Mouse (Mus musculus): ENCODE data around the gene Olfr1288. TPM values are rescaled to one million over a fixed set of nuclear protein-coding genes. Genes with fewer than 3 reads are reported as not detected.

Gene Olfr1288
- not detected in 2 replicates for total RNA-seq (2017)

DNA sequence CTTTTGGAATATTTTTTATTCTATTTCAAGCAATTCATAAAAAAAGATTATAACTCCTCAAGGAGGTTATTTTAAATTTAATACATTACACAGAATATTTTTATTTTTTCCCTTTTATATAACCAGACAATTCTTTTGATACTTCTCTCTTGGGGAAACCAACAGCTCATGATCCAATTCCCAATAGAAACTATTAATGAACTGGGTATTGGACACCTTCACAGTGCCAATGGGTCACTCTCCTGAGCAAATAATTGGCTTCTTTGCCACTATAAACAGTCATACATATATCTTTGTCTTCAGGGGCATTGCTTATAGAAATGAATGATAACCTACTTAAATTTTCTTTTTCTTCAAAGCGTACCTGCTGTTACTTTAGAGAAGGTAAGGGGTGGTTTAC lies at the start of gene Olfr1288:
Gene Olfr1288, plus strand, starts transcription at position 301 of the 400 bp plus-strand sequence.
- ATAC-seq (ENCODE audit: extremely low read depth, insufficient number of reproducible peaks, low FRiP score, poor library complexity, severe bottlenecking) = no peak

DNA sequence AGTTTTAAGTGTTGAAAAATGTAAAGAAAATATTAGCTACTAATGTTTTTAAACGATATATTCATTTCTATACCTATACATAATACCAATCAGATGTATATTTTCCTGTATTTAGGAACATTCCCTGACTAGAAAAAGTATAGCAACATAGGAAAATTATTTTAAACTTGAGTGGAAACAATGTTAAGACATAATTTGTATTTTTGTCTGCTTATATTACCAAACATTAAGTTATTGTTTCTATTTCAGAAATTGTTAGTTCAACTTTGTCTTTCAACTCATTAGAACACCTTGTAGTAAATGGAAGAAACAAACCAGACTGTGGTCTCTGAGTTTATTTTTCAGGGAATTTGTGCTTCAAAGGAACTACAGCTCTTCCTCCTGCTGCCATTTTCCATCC lies 25.1 kb upstream of the Olfr1288 start, which contains the start of gene Olfr1287:
Gene Olfr1287, plus strand, starts transcription at position 301 of the 400 bp plus-strand sequence.
- no peak for ATAC-seq (ENCODE audit: extremely low read depth, insufficient number of reproducible peaks, low FRiP score, poor library complexity, severe bottlenecking)

DNA sequence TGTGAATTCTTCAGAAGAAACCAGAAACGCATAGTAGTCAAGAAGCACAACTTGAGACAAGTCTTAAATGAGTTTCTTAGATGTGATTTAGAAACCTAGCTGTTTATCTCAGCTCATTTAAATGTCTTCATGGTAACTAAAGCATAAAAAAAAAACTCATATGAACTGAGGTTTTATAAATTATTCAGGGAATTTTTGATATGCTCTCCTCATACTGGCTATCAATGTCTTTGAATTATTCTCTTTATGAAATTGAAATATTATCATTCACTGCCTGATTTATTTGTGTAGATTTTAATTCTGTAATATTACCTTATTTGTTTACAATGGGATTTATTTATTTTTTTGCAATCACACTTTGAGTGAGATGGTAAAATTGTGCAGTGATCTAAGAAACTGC lies 6.6 kb downstream of the Olfr1288 start, which contains the start of gene Olfr1289:
Gene Olfr1289, plus strand, starts transcription at position 301 of the 400 bp plus-strand sequence.
- no peak for ATAC-seq (ENCODE audit: extremely low read depth, insufficient number of reproducible peaks, low FRiP score, poor library complexity, severe bottlenecking)

DNA sequence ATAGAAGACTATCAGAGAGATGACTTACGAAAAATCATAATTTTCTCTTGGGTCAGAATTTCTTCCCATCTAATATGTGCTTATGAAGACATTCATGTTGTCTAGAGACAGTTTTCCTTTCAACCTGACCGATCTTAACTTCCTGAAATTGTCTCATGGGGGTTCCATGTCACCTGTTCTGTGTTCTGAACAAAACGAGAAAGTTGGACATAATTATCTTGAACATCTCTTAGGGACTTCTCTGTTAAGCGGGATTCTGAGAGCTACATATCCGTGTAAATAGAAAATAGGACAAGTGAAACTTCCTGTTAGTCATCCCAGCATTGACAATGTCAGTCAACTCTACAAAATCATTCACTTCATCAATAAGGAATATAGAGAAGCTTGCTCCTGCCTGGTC lies 19.8 kb downstream of the Olfr1288 start, which contains the start of gene Olfr1290:
Gene Olfr1290, minus strand, starts transcription at position 101 of the 400 bp plus-strand sequence.
- no peak for ATAC-seq (ENCODE audit: extremely low read depth, insufficient number of reproducible peaks, low FRiP score, poor library complexity, severe bottlenecking)

DNA sequence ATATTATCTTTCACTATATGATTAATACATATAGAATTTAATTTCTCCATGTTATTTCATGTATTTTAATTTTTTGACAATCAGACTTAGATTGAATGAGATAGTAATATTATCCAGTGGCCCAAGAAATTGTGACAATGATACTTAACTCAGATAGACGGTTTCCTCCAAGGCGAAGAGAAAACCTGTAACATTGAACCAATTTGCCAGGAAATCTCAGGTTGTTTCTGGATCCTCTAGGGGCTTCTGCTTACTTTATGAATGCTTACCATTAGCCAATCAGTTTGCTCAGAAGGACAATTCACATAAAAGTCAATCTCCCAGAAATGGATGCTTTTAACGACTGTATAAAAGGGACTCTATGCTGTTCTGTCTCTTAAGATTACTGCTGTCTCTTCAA lies 23.0 kb downstream of the Olfr1288 start, which contains the start of gene Olfr1291-ps1:
Gene Olfr1291-ps1, plus strand, starts transcription at position 301 of the 400 bp plus-strand sequence.
- ATAC-seq (ENCODE audit: extremely low read depth, insufficient number of reproducible peaks, low FRiP score, poor library complexity, severe bottlenecking) = no peak

DNA sequence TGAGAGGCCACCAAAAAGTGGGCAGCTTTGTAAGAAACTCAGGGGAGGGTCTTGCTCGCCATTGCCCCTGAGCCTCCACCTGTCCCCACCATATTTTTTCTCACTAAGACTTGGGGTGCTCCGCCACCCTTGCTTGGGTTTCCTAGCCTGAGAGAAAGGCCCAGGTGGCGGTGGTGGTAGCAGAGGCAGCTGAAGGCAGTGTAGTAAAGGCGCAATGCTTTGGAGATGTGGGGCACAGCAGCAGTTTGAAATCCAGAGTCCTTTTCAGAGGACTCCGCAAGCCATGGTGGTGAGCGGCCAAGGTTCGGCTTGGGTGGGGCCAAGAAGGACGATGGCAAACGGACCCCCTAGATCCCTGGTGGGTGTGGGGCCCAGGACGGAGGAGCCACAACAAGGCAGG lies 43.5 kb downstream of the Olfr1288 start:
- no peak for ATAC-seq (ENCODE audit: extremely low read depth, insufficient number of reproducible peaks, low FRiP score, poor library complexity, severe bottlenecking)

DNA sequence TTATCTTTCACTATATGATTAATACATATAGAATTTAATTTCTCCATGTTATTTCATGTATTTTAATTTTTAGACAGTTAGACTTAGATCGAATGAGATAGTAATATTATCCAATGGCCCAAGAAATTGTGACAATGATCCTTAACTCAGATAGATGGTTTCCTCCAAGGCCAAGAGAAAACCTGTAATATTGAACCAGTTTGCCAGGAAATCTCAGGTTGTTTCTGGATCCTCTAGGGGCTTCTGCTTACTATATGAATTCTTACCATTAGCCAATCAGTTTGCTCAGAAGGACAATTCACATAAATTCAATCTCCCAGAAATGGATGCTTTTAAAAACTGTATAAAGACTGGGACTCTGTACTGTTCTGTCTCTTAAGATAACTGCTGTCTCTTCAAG lies 51.0 kb downstream of the Olfr1288 start, which contains the start of gene Olfr1293-ps:
Gene Olfr1293-ps, plus strand, starts transcription at position 301 of the 400 bp plus-strand sequence.
- ATAC-seq (ENCODE audit: extremely low read depth, insufficient number of reproducible peaks, low FRiP score, poor library complexity, severe bottlenecking) = no peak

Other genes with a start within 250 kb of the Olfr1288 start
- gene 4930430A15Rik, start 244.5 kb upstream of the Olfr1288 start, total RNA-seq (2017) = not detected in 2 replicates
- gene Olfr1275, start 238.8 kb upstream of the Olfr1288 start, total RNA-seq (2017) = not detected in 2 replicates
- gene Olfr1276, start 219.6 kb upstream of the Olfr1288 start, total RNA-seq (2017) = not detected in 2 replicates
- gene Olfr1277, start 200.0 kb upstream of the Olfr1288 start, total RNA-seq (2017) = 0.12 TPM in 1 of 2 replicates, not detected in the other
- gene Olfr1278, start 184.0 kb upstream of the Olfr1288 start, total RNA-seq (2017) = 0.58 TPM in 1 of 2 replicates, not detected in the other
- not detected in 2 replicates for gene Olfr1279, start 173.5 kb upstream of the Olfr1288 start, total RNA-seq (2017)
- 0.12 TPM in 1 of 2 replicates, not detected in the other for gene Olfr1280, start 160.1 kb upstream of the Olfr1288 start, total RNA-seq (2017)
- not detected in 2 replicates for gene Olfr1281, start 147.6 kb upstream of the Olfr1288 start, total RNA-seq (2017)
- gene Olfr1282, start 138.0 kb upstream of the Olfr1288 start, total RNA-seq (2017) = not detected in 2 replicates
- not detected in 2 replicates for gene Olfr1283, start 107.3 kb upstream of the Olfr1288 start, total RNA-seq (2017)
- not detected in 2 replicates for gene Olfr1284, start 98.6 kb upstream of the Olfr1288 start, total RNA-seq (2017)
- gene Olfr1286, start 51.0 kb upstream of the Olfr1288 start, total RNA-seq (2017) = not detected in 2 replicates
- gene Olfr1287, start 25.0 kb upstream of the Olfr1288 start, total RNA-seq (2017) = not detected in 2 replicates
- not detected in 2 replicates for gene Olfr1289, start 6.7 kb downstream of the Olfr1288 start, total RNA-seq (2017)
- gene Olfr1290, start 19.7 kb downstream of the Olfr1288 start, total RNA-seq (2017) = not detected in 2 replicates
- not detected in 2 replicates for gene Olfr1291-ps1, start 23.1 kb downstream of the Olfr1288 start, total RNA-seq (2017)
- gene Olfr1293-ps, start 51.1 kb downstream of the Olfr1288 start, total RNA-seq (2017) = not detected in 2 replicates
- not detected in 2 replicates for gene Olfr1294, start 66.2 kb downstream of the Olfr1288 start, total RNA-seq (2017)
- gene Olfr1295, start 95.6 kb downstream of the Olfr1288 start, total RNA-seq (2017) = 0.12 TPM in 1 of 2 replicates, not detected in the other
- not detected in 2 replicates for gene Olfr1297, start 152.4 kb downstream of the Olfr1288 start, total RNA-seq (2017)
- not detected in 2 replicates for gene Olfr1298, start 175.1 kb downstream of the Olfr1288 start, total RNA-seq (2017)
- not detected in 2 replicates for gene Olfr1299, start 187.3 kb downstream of the Olfr1288 start, total RNA-seq (2017)